Mouse (Mus musculus): ENCODE data around the gene Ak8.

The Ak8 gene

GRCm38 (mm10) chr2:28737112-28737511 is 37.1 kb downstream of the Ak8 start:
- DNase-seq, result no peak

DNA sequence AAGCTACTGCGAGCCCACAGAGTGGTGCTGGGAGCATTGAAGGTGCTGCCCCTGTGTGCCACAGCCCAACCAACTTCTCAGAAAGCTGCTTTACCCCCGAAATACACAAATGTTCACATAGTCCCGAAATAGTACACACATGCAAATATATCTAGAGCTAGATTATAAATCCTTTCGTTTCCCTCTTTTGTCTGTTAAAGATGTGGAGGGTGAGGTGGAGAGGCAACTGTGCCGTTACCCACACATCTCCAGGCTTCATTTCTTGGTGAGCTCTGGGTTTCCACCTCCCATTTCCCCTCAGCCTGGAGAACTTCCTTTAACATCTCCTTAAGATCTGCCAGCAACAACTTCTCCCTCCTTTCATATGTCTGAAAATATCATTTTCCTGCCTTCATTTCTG is 40.2 kb downstream of the Ak8 start:
- DNase-seq, result no peak

DNA sequence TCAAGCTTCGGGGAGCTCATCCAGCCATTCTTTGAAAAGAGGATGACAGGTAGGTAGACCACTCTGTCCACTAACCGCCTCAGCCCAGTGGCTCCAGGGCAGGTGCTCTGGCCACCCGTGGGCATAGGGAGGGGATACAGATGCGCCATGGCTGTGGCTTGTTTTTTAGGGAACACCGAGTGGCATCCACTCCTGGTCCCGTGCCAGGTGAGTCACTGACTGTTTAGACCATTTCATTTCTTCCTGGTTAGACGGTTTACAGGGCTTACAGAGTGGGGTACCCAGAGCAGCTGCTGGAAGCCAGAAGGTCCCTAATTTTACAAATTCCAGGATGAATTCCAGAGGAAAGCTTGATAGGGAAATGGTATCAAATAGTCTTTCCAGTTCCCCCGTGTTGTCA is 42.7 kb downstream of the Ak8 start:
- no peak for DNase-seq

DNA sequence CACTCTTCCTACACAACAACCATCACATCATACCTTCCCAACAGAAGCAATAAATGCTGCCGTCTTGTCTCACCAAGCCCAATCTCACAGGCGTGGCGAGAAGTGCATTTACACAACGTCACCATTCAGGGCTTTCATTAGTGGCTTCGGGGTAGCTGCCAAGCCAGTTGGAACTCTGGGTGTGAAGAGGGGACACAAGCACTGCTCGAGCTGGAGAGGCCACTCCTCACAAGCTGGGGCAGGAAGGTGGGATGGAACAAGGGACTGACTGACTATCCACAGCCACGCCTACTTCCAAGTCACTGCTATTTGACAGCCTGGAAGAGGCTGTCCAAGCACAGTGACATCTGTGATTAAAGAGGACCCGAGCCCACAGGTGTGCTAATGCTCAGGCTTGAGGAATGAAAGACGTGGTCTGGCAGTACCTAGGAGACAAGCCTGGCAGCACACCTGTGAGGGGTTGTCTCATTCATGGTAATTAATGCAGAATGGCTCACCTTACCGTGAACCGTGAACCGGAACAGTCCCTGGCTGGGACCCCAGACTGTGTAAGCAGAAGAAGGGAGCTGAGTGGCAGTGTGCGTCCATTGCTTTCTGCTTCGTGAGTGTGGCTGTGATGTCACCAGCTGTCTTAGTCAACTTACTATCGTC is 46.8 kb downstream of the Ak8 start:
- no peak for DNase-seq

- no peak for DNase-seq
Observed at GRCm38 (mm10) chr2:28747705-28748104, 47.7 kb downstream of the Ak8 start.

- peak; percentile 60 for DNase-seq
Observed at GRCm38 (mm10) chr2:28751186-28751585, 51.2 kb downstream of the Ak8 start.

DNA sequence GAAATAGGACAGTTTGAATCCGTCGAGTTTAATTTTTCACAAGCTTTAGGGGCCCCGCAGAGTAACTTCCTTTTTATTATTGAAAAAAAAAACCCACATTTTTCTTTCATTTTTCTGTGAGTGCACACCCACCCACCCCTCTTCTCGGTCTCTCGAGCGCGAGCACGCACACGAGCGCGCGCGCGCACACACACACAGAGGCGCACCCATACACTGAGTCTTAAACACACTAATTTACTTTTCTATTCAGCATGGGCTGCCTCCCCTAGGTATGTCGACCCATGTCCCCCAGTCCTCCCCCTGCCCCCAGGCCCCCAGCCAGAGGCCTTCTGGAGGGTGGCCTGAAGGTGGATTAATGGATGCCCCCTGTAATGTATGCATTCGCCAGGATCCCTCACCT is 51.7 kb downstream of the Ak8 start:
- DNase-seq, result peak; percentile 66

GRCm38 (mm10) chr2:28752388-28752787 is 52.4 kb downstream of the Ak8 start:
- DNase-seq, result no peak

DNA sequence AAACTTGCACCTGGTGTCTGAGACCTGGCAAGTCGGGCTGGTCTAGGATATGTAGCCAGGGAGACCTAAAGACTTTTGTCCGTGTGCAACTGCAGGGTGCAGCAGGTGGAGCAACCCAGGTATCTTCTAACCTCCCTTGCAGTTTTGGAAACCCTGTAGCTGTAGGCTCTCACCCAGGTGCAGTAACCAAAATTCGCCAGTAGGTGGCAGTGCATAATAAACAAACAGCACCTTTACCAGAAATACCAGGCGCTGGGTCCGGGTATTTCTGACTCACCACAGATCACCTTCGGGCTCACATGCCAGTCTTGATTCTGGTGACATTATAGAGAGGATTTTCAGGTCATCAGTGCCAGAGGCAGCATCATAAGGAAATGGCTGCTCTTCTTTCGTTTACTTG is 55.5 kb downstream of the Ak8 start:
- DNase-seq, result peak; percentile 89

GRCm38 (mm10) chr2:28756201-28756600 is 56.2 kb downstream of the Ak8 start:
- DNase-seq, result peak; percentile 82

- no peak for DNase-seq
Observed at GRCm38 (mm10) chr2:28759441-28759840, 59.5 kb downstream of the Ak8 start.

DNA sequence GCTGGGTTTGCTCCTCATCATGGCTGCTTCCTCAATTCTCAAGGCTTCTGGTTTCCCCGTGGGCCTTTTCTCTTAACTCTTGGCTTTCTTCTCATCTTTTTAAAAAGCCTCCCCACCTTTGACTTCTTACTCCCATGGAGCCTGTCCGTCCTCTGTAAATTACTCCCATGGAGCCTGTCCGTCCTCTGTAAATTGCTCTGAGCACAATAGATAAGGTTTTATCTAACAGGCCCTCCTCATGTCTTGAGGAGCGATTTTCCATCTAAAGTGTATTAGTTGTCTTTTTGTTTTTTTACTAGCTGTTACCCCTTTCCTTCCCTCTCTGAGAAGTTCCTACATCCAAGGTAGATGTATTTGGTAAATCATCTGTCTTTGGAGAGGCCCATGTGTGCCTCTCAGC is 66.6 kb downstream of the Ak8 start:
- DNase-seq, result no peak

DNA sequence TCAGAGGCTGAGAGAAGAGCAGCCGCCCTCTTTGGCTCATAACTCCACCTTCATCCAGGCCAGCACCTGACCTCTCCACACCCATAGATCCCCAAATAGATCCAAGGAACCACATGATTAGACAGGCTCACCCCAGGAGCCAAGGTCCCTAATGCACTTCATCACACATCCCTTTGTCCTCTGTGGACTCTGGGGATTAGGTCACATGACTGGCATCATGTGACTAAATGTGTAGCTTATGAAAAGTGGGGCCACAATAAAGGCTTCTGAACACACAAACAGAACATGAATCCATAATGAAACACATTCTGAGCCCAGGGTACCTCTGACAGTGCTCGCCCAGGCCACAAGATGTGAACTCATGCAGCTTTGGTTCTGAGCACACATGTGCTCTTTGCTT is 67.1 kb downstream of the Ak8 start:
- DNase-seq, result no peak

- no peak for DNase-seq
Observed at GRCm38 (mm10) chr2:28770697-28771096, 70.7 kb downstream of the Ak8 start.

- no peak for DNase-seq
Observed at GRCm38 (mm10) chr2:28774073-28774472, 74.1 kb downstream of the Ak8 start.

DNA sequence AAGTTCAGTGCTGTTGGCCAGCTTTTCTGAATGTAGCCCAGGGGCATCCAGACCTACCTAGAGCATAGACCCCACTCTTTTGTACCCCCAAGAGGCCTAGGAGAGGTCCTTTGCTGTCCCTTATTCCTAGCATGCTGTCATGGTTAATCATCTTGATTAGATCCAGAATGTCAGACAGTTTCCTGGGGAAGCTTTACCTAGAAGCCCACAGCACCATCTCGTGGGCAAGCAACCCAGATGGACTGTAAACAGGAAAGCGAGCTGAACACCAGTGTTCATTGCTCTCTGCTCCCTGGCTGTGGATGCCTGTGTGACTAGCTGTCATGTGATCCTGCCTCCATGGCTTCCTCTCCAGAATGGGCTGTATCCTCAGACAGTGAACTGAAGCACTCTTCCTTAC is 76.8 kb downstream of the Ak8 start:
- no peak for DNase-seq

GRCm38 (mm10) chr2:28780001-28780782 is 80.2 kb downstream of the Ak8 start:
- no peak for DNase-seq

DNA sequence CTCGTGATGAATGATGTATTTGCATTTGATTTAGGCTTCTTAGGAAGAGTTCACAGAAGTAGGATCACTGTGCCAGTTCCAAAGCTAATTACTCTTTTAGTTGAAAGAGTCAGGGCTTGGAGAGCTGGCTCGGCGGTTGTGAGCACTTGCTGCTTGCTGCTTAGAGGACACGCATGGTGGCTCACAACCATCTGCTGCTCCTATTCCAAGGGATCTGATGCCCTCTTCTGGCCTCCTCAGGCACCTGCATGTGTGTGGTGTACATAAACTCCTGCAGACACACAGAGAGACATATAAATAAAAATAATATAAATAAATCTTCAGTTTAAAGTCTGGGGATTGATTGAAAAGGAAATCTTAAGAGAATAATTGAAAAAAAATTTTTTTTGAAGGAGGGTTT is 81.3 kb downstream of the Ak8 start:
- DNase-seq, result no peak

- DNase-seq, result no peak
Observed at GRCm38 (mm10) chr2:28786355-28787066, 86.5 kb downstream of the Ak8 start.

GRCm38 (mm10) chr2:28787067-28787619 is 87.2 kb downstream of the Ak8 start:
- DNase-seq, result no peak

- DNase-seq, result no peak
Observed at GRCm38 (mm10) chr2:28792931-28793610, 93.1 kb downstream of the Ak8 start.

GRCm38 (mm10) chr2:28794623-28795022 is 94.7 kb downstream of the Ak8 start:
- DNase-seq, result peak; percentile 32

- DNase-seq, result no peak
Observed at GRCm38 (mm10) chr2:28796298-28796697, 96.3 kb downstream of the Ak8 start.

Data from thymus, postnatal 4 days (tissue).